ENCODE assay signal across 8 mouse cellular contexts in genomic region chr2:21037181-21037580, GRCm38 (mm10).
DNase-seq lines count a peak whose midpoint lies in the region; ATAC-seq lines count a peak whose summit lies in the region.

No protein-coding gene starts in this region.

- H3K4me1 ChIP-seq in hindbrain, embryonic 16.5 days (ENCODE audit: control insufficient read depth, insufficient read depth, low read depth, low read length) = peaks cover 7% of the 10 kb centered on the region
- H3K4me1 ChIP-seq in hindbrain, embryonic 12.5 days = peaks cover 2% of the 10 kb centered on the region

- DNase-seq in brain, adult 2 months (ENCODE audit: low read depth, low spot score) = peak; percentile 94
- DNase-seq in heart, adult 8-10 months (ENCODE audit: low spot score) = peak; percentile 72
- DNase-seq in left cerebral cortex, postnatal 36 days (ENCODE audit: low spot score in 2 of 2) = peak; percentile 77 to 82
- peak; percentile 75 for DNase-seq in skeletal muscle tissue, adult 2 months (ENCODE audit: low read depth, low spot score)
- DNase-seq in cerebellum, postnatal 36 days = no peak
- no peak for DNase-seq in cerebellum, postnatal 4 days (ENCODE audit: low spot score in 2 of 2)

- no peaks in the 10 kb centered on the region for H3K27me3 ChIP-seq in hindbrain, embryonic 16.5 days (replicated peaks; ENCODE audit: control insufficient read depth, insufficient read depth, low read length)
- no peaks in the 10 kb centered on the region for H3K27me3 ChIP-seq in hindbrain, embryonic 12.5 days

- 35% methylated on average over 8 of the region's 8 CpGs for WGBS in hindbrain, embryonic 16.5 days
- WGBS in hindbrain, embryonic 12.5 days = 74% methylated on average over 8 of the region's 8 CpGs

- no peaks in the 10 kb centered on the region for H3K36me3 ChIP-seq in hindbrain, embryonic 16.5 days (ENCODE audit: control insufficient read depth, insufficient read depth, low read length)
- no peaks in the 10 kb centered on the region for H3K36me3 ChIP-seq in hindbrain, embryonic 12.5 days

- no peak overlapping the region for H3K4me3 ChIP-seq in hindbrain, embryonic 16.5 days (ENCODE audit: low read length)
- H3K4me3 ChIP-seq in hindbrain, embryonic 12.5 days = no peak overlapping the region

- H3K9me3 ChIP-seq in hindbrain, embryonic 16.5 days (ENCODE audit: control insufficient read depth, low read length) = no peaks in the 10 kb centered on the region
- no peaks in the 10 kb centered on the region; the same call in 1 of the 2 replicates for H3K9me3 ChIP-seq in hindbrain, embryonic 12.5 days (replicated peaks)

- no peak overlapping the region for H3K4me2 ChIP-seq in hindbrain, embryonic 16.5 days (ENCODE audit: low read length)
- H3K4me2 ChIP-seq in hindbrain, embryonic 12.5 days (replicated peaks) = no peak overlapping the region

- H3K9ac ChIP-seq in hindbrain, embryonic 16.5 days (ENCODE audit: low read depth, low read length) = no peak overlapping the region
- H3K9ac ChIP-seq in hindbrain, embryonic 12.5 days = no peak overlapping the region

- ATAC-seq in hindbrain, embryonic 16.5 days = peak; percentile 31; the same call in 1 of the 2 replicates
- ATAC-seq in hindbrain, embryonic 12.5 days (ENCODE audit: low FRiP score) = no peak

- peak overlapping the region; percentile 57; the same call in 1 of the 2 replicates for H3K27ac ChIP-seq in hindbrain, embryonic 16.5 days (ENCODE audit: low read depth, low read length)
- no peak overlapping the region for H3K27ac ChIP-seq in hindbrain, embryonic 12.5 days

- intact Hi-C loops in left cerebral cortex, postnatal 36 days (cut with DNase I) = loop anchor here (1.0 to 10.0 kb wide), 3 partner anchors 54 to 132 kb away; partner anchors contain the start of gene Arhgap21

Comparison
In these comparisons a context has a peak if more than half of its experiments do, and no peak if none do; other contexts are left out.
1. DNase-seq: peak in brain, adult 2 months (single experiment), heart, adult 8-10 months (single experiment), left cerebral cortex, postnatal 36 days (2 of 2) and skeletal muscle tissue, adult 2 months (single experiment); none in cerebellum, postnatal 36 days (0 of 2) and cerebellum, postnatal 4 days (0 of 2).